In the genomic region with DNA sequence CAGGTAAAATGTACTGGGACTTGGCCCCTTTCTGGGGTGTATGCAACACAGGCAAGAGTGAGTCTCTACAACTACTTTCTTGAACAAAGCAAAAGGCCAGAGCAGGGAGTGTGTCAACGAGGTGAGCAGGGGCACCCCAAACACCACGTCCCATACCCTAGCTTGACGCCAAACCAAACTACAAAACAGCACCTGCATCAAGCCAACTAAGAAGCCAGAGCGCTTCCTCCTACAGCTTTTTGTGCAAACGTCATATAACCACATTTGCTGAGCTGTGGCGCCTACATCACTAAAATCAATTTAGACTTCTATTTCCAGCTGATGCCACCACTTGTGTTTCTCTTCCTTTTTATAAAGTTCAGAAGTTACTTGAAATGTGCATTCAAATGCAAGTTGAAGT, we compare ENCODE assay signal across 18 mouse cellular contexts. TPM values are rescaled to one million over a fixed set of nuclear protein-coding genes. Genes with fewer than 3 reads are reported as not detected.
DNase-seq lines count a peak whose midpoint lies in the region; ATAC-seq lines count a peak whose summit lies in the region.
"Had no signal": no experiment of that assay in that cellular context is flagged by ENCODE, and none has a peak within 500 bp of the region (broad histone marks: within the 10 kb centered on the region; RNA-seq: fewer than 3 reads in every experiment).

No protein-coding gene starts in this region.

- peak; percentile 35 for ATAC-seq in frontal cortex, adult (ENCODE audit: low TSS enrichment)
- peak; percentile 39 for ATAC-seq in CD4-positive, CD25-positive, alpha-beta regulatory T cell, adult 4 months
- ATAC-seq: forebrain, embryonic 16.5 days; Patski had no signal

- DNase-seq in frontal cortex, postnatal 25 days (ENCODE audit: low spot score in 2 of 2): no peak
- DNase-seq in induced T-regulatory cell, adult 2 months (ENCODE audit: low read depth): peak; percentile 12
- peak; percentile 31 to 41 for DNase-seq in thymus, postnatal 10 days (ENCODE audit: low spot score in 2 of 2)
- DNase-seq in gastrocnemius, postnatal 25 days: no peak
- no peak for DNase-seq in ovary, adult 18-20 months (ENCODE audit: low spot score)
- DNase-seq in urinary bladder, postnatal 14 days (ENCODE audit: low spot score): no peak
- DNase-seq: adrenal gland, postnatal 36 days; cerebellum, adult 9-11 months; gastrocnemius, postnatal 14 days; heart, postnatal 10 days; kidney, adult 11 months; lung, adult 2 months; lung, postnatal 36 days had no signal

RNA-seq across cellular contexts. Expression of a gene that starts 50.5 kb away (rescaled TPM):
- polyA plus RNA-seq in CD4-positive, CD25-positive, alpha-beta regulatory T cell, adult 4 months (2017; shearing (Covaris generic)): under 1 TPM in 1 of 2 experiments, not detected in 1; 0.08 TPM
- total RNA-seq in gastrocnemius, postnatal 25 days (2021): under 1 TPM in 1 of 2 experiments, not detected in 1; 0.05 TPM
- polyA plus RNA-seq: liver, embryonic 11.5 days had no signal

Comparison
In these comparisons a context has a peak if more than half of its experiments do, and no peak if none do; other contexts are left out.
1. DNase-seq: peak in induced T-regulatory cell, adult 2 months (single experiment) and thymus, postnatal 10 days (2 of 2); none in frontal cortex, postnatal 25 days (0 of 2), gastrocnemius, postnatal 25 days (single experiment), ovary, adult 18-20 months (single experiment) and urinary bladder, postnatal 14 days (single experiment).